Mouse (Mus musculus) neural tube, embryonic 13.5 days (tissue): ENCODE measurements around the gene Arsb. TPM values are rescaled to one million over a fixed set of nuclear protein-coding genes. Genes with fewer than 3 reads are reported as not detected.

Experiments
- ATAC-seq: fragments of 200-750 bp; cut with Nextera tagmentation; 2 replicates; pipeline ENCODE4 v1.8.0; 2017; ENCODE audit warnings: low read depth, mild to moderate bottlenecking, moderate TSS enrichment, moderate library complexity
- H3K27ac ChIP-seq: fragments of 300-500 bp; sonication (generic); replicated peaks from 2 replicates; pipeline ENCODE4 v1.5.1; 2015; ENCODE audit warnings: moderate library complexity, mild to moderate bottlenecking, inconsistent platforms
- H3K27me3 ChIP-seq: fragments of 300-500 bp; sonication (generic); 2 replicates; pipeline ENCODE4 v1.6.1; 2015; ENCODE audit warnings: mild to moderate bottlenecking, inconsistent platforms
- H3K36me3 ChIP-seq: fragments of 300-500 bp; sonication (generic); 2 replicates; pipeline ENCODE4 v1.6.1; 2015; ENCODE audit warnings: mild to moderate bottlenecking, inconsistent platforms
- H3K4me1 ChIP-seq: fragments of 300-500 bp; sonication (generic); replicated peaks from 2 replicates; pipeline ENCODE4 v1.6.1; 2015; ENCODE audit warnings: inconsistent platforms
- H3K4me2 ChIP-seq: fragments of 300-500 bp; sonication (generic); 2 replicates; pipeline ENCODE4 v1.6.1; 2015; ENCODE audit warnings: inconsistent platforms, mild to moderate bottlenecking, moderate library complexity
- H3K4me3 ChIP-seq: fragments of 300-500 bp; sonication (generic); 2 replicates; pipeline ENCODE4 v1.5.1; 2015; ENCODE audit warnings: mild to moderate bottlenecking, inconsistent platforms
- H3K9ac ChIP-seq: fragments of 300-500 bp; sonication (generic); 2 replicates; pipeline ENCODE4 v1.6.1; 2015; ENCODE audit warnings: moderate library complexity, mild to moderate bottlenecking, inconsistent platforms
- H3K9me3 ChIP-seq: fragments of 300-500 bp; sonication (generic); 2 replicates; pipeline ENCODE4 v1.6.1; 2016; ENCODE audit warnings: inconsistent platforms
- WGBS: fragments of 180-500 bp; shearing (Covaris S2); methylation state at CpG from one replicate; pipeline ENCODE4 v1.1.7; 2015; 5-methylcytosine and 5-hydroxymethylcytosine counted together
- polyA plus RNA-seq: library from polyadenylated mRNA; unstranded; fragments of >200 nt; fragmentation: Nextera tagmentation; extraction: Ambion mirVana; gene quantifications from 2 replicates; pipeline ENCODE4 v1.2.1, GENCODE M21; 2015

The Arsb gene
- polyA plus RNA-seq, 1 experiment from 2014 or later: 7.0 TPM

- H3K27ac ChIP-seq: no peak overlapping the region
- H3K9ac ChIP-seq: no peak overlapping the region
- no peaks in the 10 kb centered on the region for H3K27me3 ChIP-seq
- peaks cover 13% of the 10 kb centered on the region for H3K4me1 ChIP-seq
- no peak overlapping the region for H3K4me2 ChIP-seq
- H3K9me3 ChIP-seq: no peaks in the 10 kb centered on the region
- no peaks in the 10 kb centered on the region for H3K36me3 ChIP-seq
- no peak overlapping the region for H3K4me3 ChIP-seq
- ATAC-seq: no peak
- WGBS: 71% methylated on average over 4 of the region's 4 CpGs
Observed at GRCm38 (mm10) chr13:93850674-93851073, 79.2 kb downstream of the Arsb start.

DNA sequence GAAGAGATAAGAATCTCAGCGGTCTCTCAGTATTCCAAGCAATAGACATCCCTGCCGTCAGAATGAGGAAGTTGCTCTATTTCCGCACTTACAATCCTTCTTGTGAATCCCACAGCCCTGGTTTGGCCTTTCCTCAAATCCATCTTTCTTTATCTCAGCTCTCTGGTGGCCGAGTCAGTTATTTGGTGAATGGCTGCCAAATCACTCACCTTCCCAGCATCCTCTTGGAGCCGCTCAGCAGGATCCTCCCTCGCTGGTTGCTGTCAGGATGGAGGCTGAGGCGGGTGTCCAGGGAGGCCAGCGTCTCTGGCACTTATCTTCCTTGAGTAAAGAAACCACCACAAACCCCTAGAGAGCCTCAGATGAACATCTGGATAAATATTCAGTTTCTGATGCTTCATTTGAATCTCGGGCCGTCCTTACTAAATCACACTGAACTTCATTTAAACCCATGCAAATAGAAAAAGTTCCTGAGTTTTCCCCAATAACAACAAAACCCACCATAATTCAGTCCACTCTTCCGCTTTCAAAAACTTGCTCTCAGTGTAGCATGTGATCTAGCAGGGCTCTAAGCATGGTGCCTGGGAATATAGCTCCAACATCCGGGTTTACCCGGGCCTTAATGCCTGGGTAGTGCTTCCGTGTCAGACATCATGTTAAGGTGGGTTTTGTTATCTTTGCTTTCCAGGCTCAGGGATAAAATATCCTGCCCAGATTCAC is 81.1 kb downstream of the Arsb start:
- 65% methylated on average over 14 of the region's 14 CpGs for WGBS
- H3K9me3 ChIP-seq: no peaks in the 10 kb centered on the region
- no peak for ATAC-seq
- H3K4me1 ChIP-seq: peaks cover 13% of the 10 kb centered on the region
- H3K27me3 ChIP-seq: no peaks in the 10 kb centered on the region
- no peak overlapping the region for H3K27ac ChIP-seq
- H3K4me2 ChIP-seq: no peak overlapping the region
- no peak overlapping the region for H3K4me3 ChIP-seq
- H3K36me3 ChIP-seq: no peaks in the 10 kb centered on the region
- H3K9ac ChIP-seq: no peak overlapping the region

GRCm38 (mm10) chr13:93853767-93854166 is 82.3 kb downstream of the Arsb start:
- H3K9ac ChIP-seq: no peak overlapping the region

GRCm38 (mm10) chr13:93854325-93854724 is 82.9 kb downstream of the Arsb start:
- H3K4me2 ChIP-seq: no peak overlapping the region
- no peak overlapping the region for H3K9ac ChIP-seq
- ATAC-seq: no peak
- H3K4me1 ChIP-seq: peaks cover 13% of the 10 kb centered on the region
- no peak overlapping the region for H3K4me3 ChIP-seq
- no peak overlapping the region for H3K27ac ChIP-seq
- no peaks in the 10 kb centered on the region for H3K27me3 ChIP-seq
- 84% methylated on average over 8 of the region's 8 CpGs for WGBS
- H3K9me3 ChIP-seq: no peaks in the 10 kb centered on the region
- H3K36me3 ChIP-seq: no peaks in the 10 kb centered on the region

More at GRCm38 (mm10) chr13:93853767-93854166, 82.3 kb downstream of the Arsb start:
- no peak for ATAC-seq
- Histone ChIP-seq H3K4me1 (peaks cover 13% of the 10 kb centered on the region), H3K9me3 (no peaks in the 10 kb centered on the region), H3K4me2 (no peak overlapping the region), H3K4me3 (no peak overlapping the region), H3K27ac (no peak overlapping the region), H3K27me3 (no peaks in the 10 kb centered on the region), H3K36me3 (no peaks in the 10 kb centered on the region)
- WGBS: 88% methylated on average over 6 of the region's 6 CpGs

- Histone ChIP-seq H3K27ac (no peak overlapping the region), H3K27me3 (no peaks in the 10 kb centered on the region), H3K36me3 (no peaks in the 10 kb centered on the region), H3K4me2 (no peak overlapping the region), H3K4me1 (peaks cover 10% of the 10 kb centered on the region), H3K9me3 (no peaks in the 10 kb centered on the region), H3K4me3 (no peak overlapping the region), H3K9ac (no peak overlapping the region)
- ATAC-seq: no peak
- WGBS: 87% methylated on average over 3 of the region's 3 CpGs
Observed at GRCm38 (mm10) chr13:93854966-93855562, 83.6 kb downstream of the Arsb start.

DNA sequence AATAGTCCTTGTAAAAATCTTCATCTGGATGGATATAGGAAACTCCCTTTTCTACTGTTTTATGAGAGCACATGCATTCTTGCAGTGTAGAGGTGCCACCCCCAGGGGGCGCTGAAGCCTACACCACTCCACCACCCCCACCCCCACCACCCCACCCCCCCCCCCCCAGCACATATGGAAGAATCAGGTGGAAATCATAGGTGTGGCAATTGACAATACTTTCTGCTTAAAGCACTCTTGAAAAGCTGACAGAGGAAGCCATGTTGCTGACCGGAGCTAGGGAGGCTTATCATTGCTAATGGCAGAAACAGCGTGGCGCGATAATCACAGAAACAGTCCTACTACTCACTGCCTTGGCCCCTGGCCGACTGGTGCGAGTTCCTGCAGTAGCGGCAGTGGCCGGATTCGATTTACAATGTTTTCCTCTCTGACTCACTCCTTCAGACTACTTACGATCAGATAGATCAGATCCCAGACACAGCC is 84.3 kb downstream of the Arsb start:
- no peak overlapping the region for H3K27ac ChIP-seq
- H3K4me3 ChIP-seq: no peak overlapping the region
- WGBS: 36% methylated on average over 11 of the region's 11 CpGs
- H3K9me3 ChIP-seq: no peaks in the 10 kb centered on the region
- no peak overlapping the region for H3K9ac ChIP-seq
- H3K4me2 ChIP-seq: peak overlapping the region; percentile 24
- H3K4me1 ChIP-seq: peaks cover 10% of the 10 kb centered on the region
- ATAC-seq: no peak
- H3K36me3 ChIP-seq: no peaks in the 10 kb centered on the region
- no peaks in the 10 kb centered on the region for H3K27me3 ChIP-seq

GRCm38 (mm10) chr13:93861211-93861610 is 89.8 kb downstream of the Arsb start:
- H3K9me3 ChIP-seq: no peaks in the 10 kb centered on the region
- H3K4me3 ChIP-seq: no peak overlapping the region
- H3K36me3 ChIP-seq: no peaks in the 10 kb centered on the region
- H3K9ac ChIP-seq: no peak overlapping the region
- 90% methylated on average over 2 of the region's 2 CpGs for WGBS
- H3K27ac ChIP-seq: no peak overlapping the region
- no peak overlapping the region for H3K4me2 ChIP-seq
- no peaks in the 10 kb centered on the region for H3K27me3 ChIP-seq
- H3K4me1 ChIP-seq: no peaks in the 10 kb centered on the region
- ATAC-seq: no peak

DNA sequence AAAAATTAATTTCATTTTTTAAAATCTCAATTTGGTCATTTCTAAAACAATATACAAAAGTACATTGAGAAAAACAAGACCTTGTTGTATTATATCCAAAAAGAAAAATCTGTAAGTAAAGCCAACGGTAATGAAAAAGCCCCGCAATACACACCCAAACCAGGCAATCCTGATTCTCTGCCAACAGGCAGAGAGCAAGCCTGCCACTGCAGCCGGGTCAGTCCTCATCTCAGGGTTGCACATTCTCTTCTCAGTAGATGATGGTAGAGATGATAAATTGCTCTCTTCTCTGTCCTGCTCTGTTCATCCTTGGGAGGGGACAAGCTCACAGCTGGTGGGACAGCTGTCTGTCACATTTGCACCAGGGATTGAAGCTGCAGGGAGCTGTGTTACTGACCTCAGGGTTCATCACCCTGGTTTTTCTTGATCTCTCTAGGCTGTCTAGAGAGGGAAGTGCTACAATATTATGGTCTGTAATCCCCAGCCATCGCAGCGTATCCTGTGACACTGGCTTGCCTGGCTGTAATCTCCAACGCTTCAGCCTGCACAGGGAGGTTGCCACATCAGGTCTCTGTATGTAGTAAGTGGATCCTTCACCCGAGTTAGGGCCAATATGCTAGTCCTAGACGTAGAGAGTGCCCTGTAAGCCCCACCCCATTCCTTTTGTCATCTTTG is 92.8 kb downstream of the Arsb start:
- Histone ChIP-seq H3K9me3 (peaks cover 7% of the 10 kb centered on the region; the same call in 1 of the 2 replicates), H3K4me1 (no peaks in the 10 kb centered on the region), H3K36me3 (no peaks in the 10 kb centered on the region), H3K9ac (no peak overlapping the region), H3K27ac (no peak overlapping the region), H3K4me2 (no peak overlapping the region), H3K27me3 (no peaks in the 10 kb centered on the region), H3K4me3 (no peak overlapping the region)
- ATAC-seq: no peak
- WGBS: 67% methylated on average over 8 of the region's 8 CpGs

- H3K9ac ChIP-seq: no peak overlapping the region
- no peak overlapping the region for H3K27ac ChIP-seq
- H3K27me3 ChIP-seq: no peaks in the 10 kb centered on the region
- ATAC-seq: no peak
- H3K36me3 ChIP-seq: no peaks in the 10 kb centered on the region
- H3K4me3 ChIP-seq: no peak overlapping the region
- peaks cover 7% of the 10 kb centered on the region; the same call in 1 of the 2 replicates for H3K9me3 ChIP-seq
- no peak overlapping the region for H3K4me2 ChIP-seq
- H3K4me1 ChIP-seq: no peaks in the 10 kb centered on the region
- WGBS: 75% methylated on average over 5 of the region's 5 CpGs
Observed at GRCm38 (mm10) chr13:93866638-93867037, 95.2 kb downstream of the Arsb start.

- H3K27me3 ChIP-seq: no peaks in the 10 kb centered on the region
- no peak overlapping the region for H3K4me2 ChIP-seq
- no peak overlapping the region for H3K9ac ChIP-seq
- no peaks in the 10 kb centered on the region for H3K36me3 ChIP-seq
- no peak overlapping the region for H3K27ac ChIP-seq
- H3K4me1 ChIP-seq: no peaks in the 10 kb centered on the region
- ATAC-seq: no peak
- H3K9me3 ChIP-seq: peaks cover 7% of the 10 kb centered on the region; the same call in 1 of the 2 replicates
- WGBS: 88% methylated on average over 10 of the region's 10 CpGs
- H3K4me3 ChIP-seq: no peak overlapping the region
Observed at GRCm38 (mm10) chr13:93871681-93872080, 100.3 kb downstream of the Arsb start.

- 87% methylated on average over 6 of the region's 6 CpGs for WGBS
- ATAC-seq: no peak
Observed at GRCm38 (mm10) chr13:93872591-93872990, 101.2 kb downstream of the Arsb start.

GRCm38 (mm10) chr13:93877924-93878323 is 106.5 kb downstream of the Arsb start:
- no peaks in the 10 kb centered on the region for H3K4me1 ChIP-seq

More at GRCm38 (mm10) chr13:93872591-93872990, 101.2 kb downstream of the Arsb start:
- Histone ChIP-seq H3K4me3 (no peak overlapping the region), H3K27ac (no peak overlapping the region), H3K36me3 (no peaks in the 10 kb centered on the region), H3K9ac (no peak overlapping the region), H3K4me1 (no peaks in the 10 kb centered on the region), H3K9me3 (peaks cover 7% of the 10 kb centered on the region; the same call in 1 of the 2 replicates), H3K4me2 (no peak overlapping the region), H3K27me3 (no peaks in the 10 kb centered on the region)

More at GRCm38 (mm10) chr13:93877924-93878323, 106.5 kb downstream of the Arsb start:
- Histone ChIP-seq H3K9me3 (no peaks in the 10 kb centered on the region), H3K36me3 (no peaks in the 10 kb centered on the region), H3K4me3 (no peak overlapping the region), H3K27ac (no peak overlapping the region), H3K9ac (no peak overlapping the region), H3K4me2 (no peak overlapping the region), H3K27me3 (no peaks in the 10 kb centered on the region)
- no peak for ATAC-seq
- WGBS: 89% methylated on average over 2 of the region's 2 CpGs
